Mouse (Mus musculus): ENCODE measurements around the gene Kcnk10. TPM values are rescaled to one million over a fixed set of nuclear protein-coding genes. Genes with fewer than 3 reads are reported as not detected.

Gene Kcnk10
- polyA plus RNA-seq, 1 experiment from 2014 or later, result 2.9 TPM

DNA sequence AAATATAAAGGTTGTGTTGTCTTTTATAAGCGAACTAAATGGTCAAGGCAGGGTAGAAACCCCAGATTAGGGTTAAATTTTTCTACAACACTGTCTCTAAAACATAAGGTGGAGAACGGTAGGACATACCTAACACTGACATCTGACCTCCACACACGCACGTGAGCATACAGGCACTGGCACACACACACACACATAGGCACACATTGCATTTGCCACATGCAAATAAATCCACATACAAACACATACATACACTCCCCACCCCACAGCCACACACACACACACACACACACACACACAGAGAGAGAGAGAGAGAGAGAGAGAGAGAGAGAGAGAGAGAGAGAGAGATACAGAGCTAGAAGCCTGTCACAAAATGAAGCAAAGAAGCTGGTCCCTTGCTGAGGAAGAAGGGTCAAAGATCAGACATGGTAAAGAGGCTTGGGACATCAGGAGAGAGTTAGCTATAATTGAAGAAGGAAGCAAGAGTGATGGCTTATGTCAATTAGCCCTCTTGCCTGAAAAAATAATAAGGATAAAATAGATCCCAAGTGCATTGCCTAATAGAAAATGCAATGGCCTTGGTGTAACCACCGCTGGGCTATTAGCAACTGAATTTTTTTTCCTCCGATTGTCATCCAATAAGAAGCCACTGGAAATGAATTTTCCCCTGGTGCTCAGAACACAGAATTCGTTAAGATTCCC, 58.1 kb downstream of the Kcnk10 start:
- DNase-seq (ENCODE audit: low spot score), result no peak
- Histone ChIP-seq H3K9ac (ENCODE audit: low read depth, low read length) (no peak overlapping the region), H3K4me2 (ENCODE audit: low read depth, low read length) (no peak overlapping the region), H3K4me1 (ENCODE audit: control insufficient read depth, insufficient read depth, low read length) (no peaks in the 10 kb centered on the region), H3K9me3 (ENCODE audit: control insufficient read depth, low read length) (no peaks in the 10 kb centered on the region), H3K4me3 (ENCODE audit: low read depth, low read length) (no peak overlapping the region), H3K36me3 (ENCODE audit: control insufficient read depth, insufficient read depth, low read length) (no peaks in the 10 kb centered on the region), H3K27me3 (replicated peaks; ENCODE audit: control insufficient read depth, insufficient read depth, low read length) (no peaks in the 10 kb centered on the region), H3K27ac (replicated peaks; ENCODE audit: low read depth, low read length) (no peak overlapping the region)
- no peak for ATAC-seq (ENCODE audit: low read depth)
- WGBS, result 56% methylated on average over 7 of the region's 7 CpGs

DNA sequence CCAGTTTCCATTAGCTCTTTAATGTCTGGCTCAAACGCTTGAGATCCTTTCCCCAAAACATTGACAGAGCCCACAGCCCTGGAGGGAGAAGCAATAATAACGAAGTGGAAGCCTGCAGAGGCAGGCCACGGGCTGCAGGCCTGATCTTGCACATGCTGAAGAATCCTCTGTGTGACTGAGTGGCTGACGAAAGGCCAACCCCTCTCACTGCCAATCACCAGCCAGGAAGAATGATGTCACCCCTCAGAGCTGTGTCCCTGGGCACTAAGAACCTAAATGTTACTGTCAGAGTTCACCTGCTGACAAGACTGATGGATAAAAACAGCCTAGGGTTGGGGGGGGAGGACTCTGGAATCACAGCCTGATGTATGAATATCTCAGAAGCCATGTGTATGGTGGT, 72.5 kb downstream of the Kcnk10 start:
- ATAC-seq (ENCODE audit: low read depth), result peak; percentile 26; the same call in 1 of the 2 replicates
- no peak overlapping the region for H3K9ac ChIP-seq (ENCODE audit: low read depth, low read length)
- H3K36me3 ChIP-seq (ENCODE audit: control insufficient read depth, insufficient read depth, low read length), result no peaks in the 10 kb centered on the region
- H3K9me3 ChIP-seq (ENCODE audit: control insufficient read depth, low read length), result no peaks in the 10 kb centered on the region
- H3K4me3 ChIP-seq (ENCODE audit: low read depth, low read length), result no peak overlapping the region
- WGBS, result 56% methylated on average over 4 of the region's 4 CpGs
- no peak overlapping the region for H3K4me2 ChIP-seq (ENCODE audit: low read depth, low read length)
- H3K27me3 ChIP-seq (replicated peaks; ENCODE audit: control insufficient read depth, insufficient read depth, low read length), result no peaks in the 10 kb centered on the region
- peak; percentile 34 for DNase-seq (ENCODE audit: low spot score)
- no peaks in the 10 kb centered on the region for H3K4me1 ChIP-seq (ENCODE audit: control insufficient read depth, insufficient read depth, low read length)
- H3K27ac ChIP-seq (replicated peaks; ENCODE audit: low read depth, low read length), result no peak overlapping the region

DNA sequence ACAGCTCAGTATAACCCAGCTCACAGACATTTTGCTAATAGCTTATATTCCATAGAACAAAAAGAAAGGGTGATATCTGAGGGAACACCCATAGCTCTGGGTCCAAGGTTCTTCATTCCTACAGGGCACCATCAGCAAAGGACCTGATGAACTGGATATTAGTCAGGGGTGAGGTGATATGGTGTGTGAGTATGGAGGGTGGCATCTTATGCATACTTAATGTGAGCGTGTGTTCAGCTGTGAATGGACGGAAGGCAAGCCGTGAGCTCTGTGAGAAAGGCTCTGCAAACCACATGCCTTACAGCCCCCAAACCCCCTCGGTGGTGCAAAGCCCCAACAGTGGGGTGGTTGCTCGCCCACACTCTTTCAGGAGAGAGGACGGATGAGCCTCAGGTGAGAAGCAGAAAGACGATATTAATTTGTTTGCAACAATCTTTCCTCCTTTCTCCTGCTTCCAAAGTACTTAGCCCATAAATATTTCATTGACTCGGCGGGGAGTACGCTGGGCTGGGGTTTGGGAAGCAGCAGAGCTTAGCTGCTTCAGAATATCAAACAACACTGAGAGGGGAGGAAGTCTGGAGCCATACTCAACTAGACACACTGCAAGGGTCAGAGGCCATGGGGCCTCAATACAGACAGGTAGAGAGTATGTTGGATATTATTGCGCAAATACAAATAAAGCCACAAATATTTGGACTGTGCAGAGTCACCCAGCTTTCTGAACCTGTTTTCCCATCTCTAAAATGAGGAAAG, 76.4 kb downstream of the Kcnk10 start:
- Histone ChIP-seq H3K9ac (ENCODE audit: low read depth, low read length) (no peak overlapping the region), H3K4me2 (ENCODE audit: low read depth, low read length) (no peak overlapping the region), H3K9me3 (ENCODE audit: control insufficient read depth, low read length) (no peaks in the 10 kb centered on the region), H3K27me3 (replicated peaks; ENCODE audit: control insufficient read depth, insufficient read depth, low read length) (no peaks in the 10 kb centered on the region), H3K36me3 (ENCODE audit: control insufficient read depth, insufficient read depth, low read length) (no peaks in the 10 kb centered on the region), H3K27ac (replicated peaks; ENCODE audit: low read depth, low read length) (no peak overlapping the region), H3K4me3 (ENCODE audit: low read depth, low read length) (no peak overlapping the region), H3K4me1 (ENCODE audit: control insufficient read depth, insufficient read depth, low read length) (no peaks in the 10 kb centered on the region)
- DNase-seq (ENCODE audit: low spot score) (no peak), ATAC-seq (ENCODE audit: low read depth) (no peak)
- WGBS, result 78% methylated on average over 11 of the region's 11 CpGs

DNA sequence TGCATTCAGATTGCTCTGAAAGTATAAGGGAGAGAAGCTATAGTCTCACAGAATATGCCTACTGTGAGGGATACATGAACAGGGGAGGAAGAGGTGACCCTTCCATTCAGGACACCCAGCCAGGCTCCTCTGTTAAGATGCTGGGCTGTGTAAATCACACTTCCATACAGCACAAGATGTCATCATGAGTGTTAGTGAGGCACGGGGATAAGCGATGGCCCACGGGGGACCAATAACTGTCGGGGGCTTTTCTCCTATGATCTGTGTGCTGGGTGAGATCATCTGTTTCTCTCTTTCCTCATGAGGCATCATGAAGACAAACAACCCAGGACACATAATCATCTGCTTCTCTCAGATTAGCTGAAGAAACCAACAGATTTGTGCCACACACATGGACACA, 77.1 kb downstream of the Kcnk10 start:
- H3K27me3 ChIP-seq (replicated peaks; ENCODE audit: control insufficient read depth, insufficient read depth, low read length), result no peaks in the 10 kb centered on the region
- no peaks in the 10 kb centered on the region for H3K36me3 ChIP-seq (ENCODE audit: control insufficient read depth, insufficient read depth, low read length)
- no peaks in the 10 kb centered on the region for H3K9me3 ChIP-seq (ENCODE audit: control insufficient read depth, low read length)
- ATAC-seq (ENCODE audit: low read depth) (peak; percentile 47; the same call in 1 of the 2 replicates), DNase-seq (ENCODE audit: low spot score) (no peak)
- H3K4me2 ChIP-seq (ENCODE audit: low read depth, low read length), result no peak overlapping the region
- H3K4me3 ChIP-seq (ENCODE audit: low read depth, low read length), result no peak overlapping the region
- H3K4me1 ChIP-seq (ENCODE audit: control insufficient read depth, insufficient read depth, low read length), result no peaks in the 10 kb centered on the region
- H3K27ac ChIP-seq (replicated peaks; ENCODE audit: low read depth, low read length), result no peak overlapping the region
- no peak overlapping the region for H3K9ac ChIP-seq (ENCODE audit: low read depth, low read length)
- WGBS, result 85% methylated on average over 4 of the region's 4 CpGs

DNA sequence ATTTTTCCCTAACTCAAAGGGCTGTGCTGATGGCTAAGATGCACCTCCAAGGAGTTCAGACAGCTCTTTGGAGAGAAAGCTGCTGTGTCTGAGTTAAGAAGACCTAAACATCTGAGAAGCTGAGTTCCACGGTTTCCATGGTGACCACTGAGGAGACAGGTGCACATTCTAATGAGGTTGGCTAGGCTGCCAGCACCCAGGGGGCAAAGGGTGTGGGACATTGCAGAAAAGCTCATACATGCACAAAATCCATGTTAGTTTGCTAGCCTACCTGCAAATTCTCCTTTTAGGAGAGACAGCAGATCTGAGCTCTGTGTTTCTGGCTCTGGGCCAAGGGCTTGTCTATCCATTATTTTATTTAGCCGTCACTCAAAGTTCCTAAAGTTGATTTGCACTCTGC, 96.7 kb downstream of the Kcnk10 start:
- no peak overlapping the region for H3K9ac ChIP-seq (ENCODE audit: low read depth, low read length)
- H3K36me3 ChIP-seq (ENCODE audit: control insufficient read depth, insufficient read depth, low read length), result no peaks in the 10 kb centered on the region
- no peak overlapping the region for H3K27ac ChIP-seq (replicated peaks; ENCODE audit: low read depth, low read length)
- H3K4me1 ChIP-seq (ENCODE audit: control insufficient read depth, insufficient read depth, low read length), result no peaks in the 10 kb centered on the region
- H3K9me3 ChIP-seq (ENCODE audit: control insufficient read depth, low read length), result no peaks in the 10 kb centered on the region
- H3K4me3 ChIP-seq (ENCODE audit: low read depth, low read length), result no peak overlapping the region
- H3K4me2 ChIP-seq (ENCODE audit: low read depth, low read length), result no peak overlapping the region
- WGBS, result 61% methylated on average over 2 of the region's 2 CpGs
- no peaks in the 10 kb centered on the region for H3K27me3 ChIP-seq (replicated peaks; ENCODE audit: control insufficient read depth, insufficient read depth, low read length)
- no peak for ATAC-seq (ENCODE audit: low read depth)
- DNase-seq (ENCODE audit: low spot score), result no peak

DNA sequence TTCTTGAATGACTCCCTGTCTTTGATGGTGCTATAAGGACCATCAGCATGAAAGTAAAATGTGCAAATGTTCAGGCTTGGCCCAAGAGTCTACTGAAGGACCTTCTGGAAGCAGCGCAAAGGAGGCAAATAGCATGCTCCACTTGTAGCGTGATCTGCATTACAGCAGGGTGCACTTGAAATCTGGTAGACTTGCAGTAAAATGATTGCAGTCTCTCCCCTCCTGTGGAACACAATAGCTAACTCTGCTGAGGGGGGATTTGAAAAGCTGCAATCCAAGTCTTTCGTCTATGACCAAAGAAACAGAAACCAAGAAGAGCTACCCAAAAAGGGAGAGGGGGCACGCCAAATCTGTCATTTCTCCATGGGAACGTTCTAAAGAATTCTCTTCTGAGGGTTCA, 97.1 kb downstream of the Kcnk10 start:
- ATAC-seq (ENCODE audit: low read depth) (no peak), DNase-seq (ENCODE audit: low spot score) (no peak)
- 77% methylated on average over 5 of the region's 5 CpGs for WGBS
- Histone ChIP-seq H3K9ac (ENCODE audit: low read depth, low read length) (no peak overlapping the region), H3K4me3 (ENCODE audit: low read depth, low read length) (no peak overlapping the region), H3K4me2 (ENCODE audit: low read depth, low read length) (no peak overlapping the region), H3K36me3 (ENCODE audit: control insufficient read depth, insufficient read depth, low read length) (no peaks in the 10 kb centered on the region), H3K27ac (replicated peaks; ENCODE audit: low read depth, low read length) (no peak overlapping the region), H3K4me1 (ENCODE audit: control insufficient read depth, insufficient read depth, low read length) (no peaks in the 10 kb centered on the region), H3K9me3 (ENCODE audit: control insufficient read depth, low read length) (no peaks in the 10 kb centered on the region), H3K27me3 (replicated peaks; ENCODE audit: control insufficient read depth, insufficient read depth, low read length) (no peaks in the 10 kb centered on the region)

DNA sequence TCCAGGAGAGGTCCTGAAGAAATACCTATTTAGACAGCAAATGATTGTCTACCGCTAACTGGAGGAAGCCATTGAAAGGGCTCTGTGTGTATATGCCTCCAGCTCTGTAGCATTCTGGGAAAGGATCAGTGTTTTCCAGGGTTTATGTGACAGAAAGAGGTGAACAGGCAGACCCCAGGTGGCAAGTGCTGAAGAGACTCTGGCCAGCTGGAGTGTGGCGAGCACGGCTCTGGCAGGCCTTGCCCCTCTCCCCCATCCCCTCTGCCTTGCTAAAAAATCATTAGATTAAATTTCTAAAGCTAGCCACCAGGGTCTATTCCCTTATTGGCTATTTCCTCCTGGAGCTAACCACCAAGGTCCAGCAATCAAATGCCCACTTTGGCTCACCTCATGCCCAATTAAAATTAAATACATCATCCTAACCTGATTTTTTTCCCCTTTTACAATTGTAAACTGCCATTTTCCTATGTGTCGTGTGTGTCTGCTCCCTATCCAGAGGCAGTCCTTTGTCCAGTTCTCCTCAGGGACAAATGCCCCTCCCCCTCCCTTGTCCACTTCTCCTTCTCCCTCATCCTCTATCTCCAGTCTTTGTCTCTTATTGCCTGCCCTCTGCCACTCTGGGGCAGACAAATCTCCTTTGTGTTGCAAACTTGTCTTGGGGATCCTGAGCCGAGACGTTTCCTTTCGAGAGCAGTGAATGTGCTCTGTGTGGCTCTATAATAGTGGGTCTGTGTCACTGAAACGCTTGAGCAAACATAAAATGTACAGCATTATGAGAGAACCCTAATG, 100.2 kb downstream of the Kcnk10 start:
- no peak for DNase-seq (ENCODE audit: low spot score)
- WGBS, result 36% methylated on average over 8 of the region's 8 CpGs
- Histone ChIP-seq H3K9me3 (ENCODE audit: control insufficient read depth, low read length) (no peaks in the 10 kb centered on the region), H3K27ac (replicated peaks; ENCODE audit: low read depth, low read length) (no peak overlapping the region), H3K4me1 (ENCODE audit: control insufficient read depth, insufficient read depth, low read length) (no peaks in the 10 kb centered on the region), H3K9ac (ENCODE audit: low read depth, low read length) (no peak overlapping the region), H3K4me2 (ENCODE audit: low read depth, low read length) (no peak overlapping the region), H3K4me3 (ENCODE audit: low read depth, low read length) (no peak overlapping the region), H3K27me3 (replicated peaks; ENCODE audit: control insufficient read depth, insufficient read depth, low read length) (no peaks in the 10 kb centered on the region), H3K36me3 (ENCODE audit: control insufficient read depth, insufficient read depth, low read length) (no peaks in the 10 kb centered on the region)
- no peak for ATAC-seq (ENCODE audit: low read depth)

DNA sequence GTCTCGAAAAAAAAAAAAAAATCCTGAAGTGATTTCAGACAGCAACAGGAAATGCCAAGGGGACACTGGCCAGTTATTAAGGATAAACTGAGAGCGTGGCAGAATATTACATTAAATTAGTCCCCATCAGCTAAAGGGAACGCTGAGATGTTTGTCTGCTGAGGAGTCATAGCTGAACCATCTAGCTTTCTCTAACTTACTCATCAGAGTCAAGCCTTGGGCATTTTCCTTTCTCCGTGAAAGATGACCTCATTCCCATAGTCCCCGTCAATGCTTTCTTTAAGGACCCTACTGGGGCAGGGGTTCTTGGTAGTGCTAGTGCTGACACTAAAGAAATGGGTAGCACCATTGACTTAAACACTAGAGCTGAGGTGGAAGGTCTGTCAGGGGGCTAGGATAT, 106.9 kb downstream of the Kcnk10 start:
- Histone ChIP-seq H3K9ac (ENCODE audit: low read depth, low read length) (no peak overlapping the region), H3K27me3 (replicated peaks; ENCODE audit: control insufficient read depth, insufficient read depth, low read length) (no peaks in the 10 kb centered on the region), H3K36me3 (ENCODE audit: control insufficient read depth, insufficient read depth, low read length) (no peaks in the 10 kb centered on the region), H3K9me3 (ENCODE audit: control insufficient read depth, low read length) (no peaks in the 10 kb centered on the region), H3K27ac (replicated peaks; ENCODE audit: low read depth, low read length) (no peak overlapping the region), H3K4me3 (ENCODE audit: low read depth, low read length) (no peak overlapping the region), H3K4me2 (ENCODE audit: low read depth, low read length) (no peak overlapping the region), H3K4me1 (ENCODE audit: control insufficient read depth, insufficient read depth, low read length) (no peaks in the 10 kb centered on the region)
- DNase-seq (ENCODE audit: low spot score), result no peak
- no peak for ATAC-seq (ENCODE audit: low read depth)
- 70% methylated on average over 5 of the region's 5 CpGs for WGBS
